Mouse (Mus musculus) brain, adult 2 months (tissue): ENCODE measurements around the gene Nsmce4a.
"Not testable (repeated sequence)": the region's sequence is repeated elsewhere in the genome, so short reads cannot be mapped to it uniquely, and the experiment has no call there.

Experiments
- DNase-seq: peaks from one replicate; pipeline ENCODE4 v3.0.0; 2011; ENCODE audit warnings: low read depth, low spot score

The Nsmce4a gene

GRCm38 (mm10) chr7:130535174-130535573 lies 37.7 kb downstream of the Nsmce4a start:
- peak; percentile 16 for DNase-seq

- peak; percentile 93 for DNase-seq
Observed at GRCm38 (mm10) chr7:130533316-130534260, 39.3 kb downstream of the Nsmce4a start.

- not testable (repeated sequence) for DNase-seq
Observed at GRCm38 (mm10) chr7:130531138-130531537, 41.8 kb downstream of the Nsmce4a start.

GRCm38 (mm10) chr7:130527306-130527705 lies 45.6 kb downstream of the Nsmce4a start:
- no peak for DNase-seq

- no peak for DNase-seq
Observed at GRCm38 (mm10) chr7:130523451-130523850, 49.5 kb downstream of the Nsmce4a start.

GRCm38 (mm10) chr7:130520812-130521422 lies 52.0 kb downstream of the Nsmce4a start:
- no peak for DNase-seq

GRCm38 (mm10) chr7:130520049-130520425 lies 52.9 kb downstream of the Nsmce4a start, which contains the start of gene Ate1:
Ate1 (minus strand) TSS chr7:130520369.
- peak; percentile 45 for DNase-seq

GRCm38 (mm10) chr7:130519096-130520048 lies 53.5 kb downstream of the Nsmce4a start:
- peak; percentile 99 for DNase-seq

GRCm38 (mm10) chr7:130518213-130519095 lies 54.5 kb downstream of the Nsmce4a start:
- DNase-seq = peak; percentile 50

- no peak for DNase-seq
Observed at GRCm38 (mm10) chr7:130510243-130510642, 62.7 kb downstream of the Nsmce4a start.

- DNase-seq = peak; percentile 27
Observed at GRCm38 (mm10) chr7:130503006-130503405, 69.9 kb downstream of the Nsmce4a start.

- no peak for DNase-seq
Observed at GRCm38 (mm10) chr7:130501499-130501898, 71.4 kb downstream of the Nsmce4a start.

- DNase-seq = peak; percentile 50
Observed at GRCm38 (mm10) chr7:130493346-130493745, 79.6 kb downstream of the Nsmce4a start.

GRCm38 (mm10) chr7:130492026-130492425 lies 80.9 kb downstream of the Nsmce4a start:
- DNase-seq = no peak
